Mouse (Mus musculus): ENCODE measurements around the gene Slc25a33. TPM values are rescaled to one million over a fixed set of nuclear protein-coding genes. Genes with fewer than 3 reads are reported as not detected.

Slc25a33 gene
- total RNA-seq, 2 experiments from 2014 or later, result 31.4 to 34.2 TPM

DNA sequence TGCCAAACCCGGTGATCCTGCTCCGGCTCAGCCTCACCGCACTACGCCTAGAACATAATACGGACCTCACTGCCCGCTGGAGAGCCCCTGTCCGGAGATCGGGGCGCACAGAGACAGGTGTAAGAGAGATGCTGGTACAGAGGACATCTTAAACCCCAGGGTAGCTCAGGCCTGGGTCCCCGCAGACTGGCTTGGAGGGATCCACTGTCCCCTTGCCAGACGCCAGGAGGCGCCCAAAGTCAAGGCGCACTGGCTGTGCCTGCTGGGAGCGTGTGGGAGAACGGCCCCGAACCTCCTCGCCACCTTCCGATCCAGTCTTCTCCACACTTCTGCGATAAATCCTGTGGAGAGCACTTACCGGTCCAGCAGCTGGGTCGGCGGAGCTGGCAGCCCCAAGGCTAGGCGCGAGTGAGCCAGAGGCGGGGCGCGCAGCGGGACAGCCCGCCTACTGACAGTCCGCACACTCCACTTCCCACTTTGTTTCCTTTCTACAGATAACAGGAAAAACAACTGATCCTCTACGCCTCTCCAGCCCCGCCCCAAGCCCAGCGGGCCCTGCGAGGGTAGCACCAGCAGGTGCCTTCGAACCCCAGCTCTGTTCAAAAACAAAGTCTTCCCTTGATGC lies 75.8 kb downstream of the Slc25a33 start:
- peak in 1 of 2 experiments; percentile 41 for DNase-seq (ENCODE audit: low spot score in 2 of 2)

DNA sequence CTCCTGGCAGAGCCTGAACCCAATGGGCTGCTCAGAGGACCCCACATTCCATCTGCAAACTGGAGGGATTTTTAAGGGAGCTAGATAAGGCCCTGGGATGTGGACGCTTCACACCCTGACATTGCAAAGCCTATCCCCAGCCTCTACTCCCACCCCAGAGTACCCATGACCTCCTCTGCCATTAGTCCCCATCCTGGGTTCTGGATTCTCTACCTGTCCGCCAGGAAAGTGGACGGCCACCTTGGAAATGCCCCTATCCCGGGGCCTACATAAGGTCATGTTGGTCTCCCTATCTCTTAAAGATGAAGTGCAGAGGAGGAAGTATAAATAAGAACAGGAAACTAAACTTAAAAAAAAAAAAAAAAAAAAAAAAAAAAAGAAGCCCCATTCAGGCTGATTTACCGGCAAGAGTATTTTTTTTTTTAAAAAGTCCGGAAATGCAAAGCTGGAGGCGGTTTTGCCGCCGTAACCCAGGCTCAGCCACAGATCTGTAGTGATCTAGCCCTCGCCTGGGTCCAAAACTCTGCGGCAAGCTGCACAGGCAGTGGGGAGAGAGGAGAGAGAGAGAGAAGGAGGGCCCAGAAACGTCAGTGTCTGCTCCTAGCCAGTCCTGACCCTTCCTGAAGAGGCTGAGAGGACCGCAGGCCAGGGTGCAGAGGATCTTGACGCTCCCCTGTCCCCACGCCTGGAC lies 76.4 kb downstream of the Slc25a33 start:
- DNase-seq (ENCODE audit: low spot score in 2 of 2), result no peak

DNA sequence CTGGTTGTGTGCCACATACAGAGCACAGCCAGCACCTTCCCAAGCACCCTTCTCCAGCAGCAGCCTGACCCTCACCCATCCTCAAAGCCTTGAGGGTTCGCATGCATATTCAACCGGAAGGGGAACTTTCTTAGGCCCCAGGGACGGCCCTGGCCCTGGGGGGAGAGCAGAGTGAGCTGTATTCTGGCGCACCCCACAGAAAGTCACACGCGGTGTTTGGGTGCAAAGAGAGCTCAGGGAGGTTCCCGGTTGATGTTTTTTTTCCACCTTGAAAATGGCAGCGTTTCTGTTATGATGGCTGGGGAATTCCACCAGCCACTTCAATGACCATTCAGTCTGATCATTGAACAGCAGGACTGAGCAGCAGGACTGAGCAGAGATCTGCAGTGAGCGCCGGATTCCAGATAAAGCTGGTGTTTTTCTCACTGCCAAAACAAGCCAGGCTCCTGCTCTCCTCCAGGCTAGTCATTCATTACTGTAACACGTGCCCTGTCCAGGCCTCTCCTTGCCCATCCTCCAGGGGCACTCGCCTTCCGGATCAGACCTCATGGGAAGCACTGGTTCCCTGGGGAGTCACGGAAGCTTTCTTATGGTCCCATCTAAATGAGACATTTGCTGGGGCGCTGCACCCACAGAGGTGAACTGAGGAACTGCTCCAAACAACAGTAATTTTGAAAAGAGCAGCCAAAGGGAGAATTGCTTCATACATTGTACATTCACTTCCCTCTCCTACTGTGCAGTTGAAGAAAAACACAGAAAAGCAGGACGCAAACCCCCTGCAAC lies 77.7 kb downstream of the Slc25a33 start:
- no peak for DNase-seq (ENCODE audit: low spot score in 2 of 2)

Small RNA genes lying within 50 kb of the gene (microRNA-seq; reads per million reads assigned to microRNA genes)
- 0 reads per million in 2 experiments for gene Gm47301

Other genes with a start within 250 kb of the Slc25a33 start
- gene Clstn1, start 187.8 kb downstream of the Slc25a33 start, total RNA-seq (2021), result 100 to 1,000 TPM; 839 to 867 TPM
- 10 to 100 TPM; 21.4 to 26.3 TPM for gene Pik3cd, start 71.7 kb downstream of the Slc25a33 start, total RNA-seq (2021)
- 10 to 100 TPM; 68.1 to 73.2 TPM for gene Tmem201, start 36.2 kb downstream of the Slc25a33 start, total RNA-seq (2021)
- gene Spsb1, start 180.8 kb upstream of the Slc25a33 start, total RNA-seq (2021), result 10 to 100 TPM; 27.2 to 36.3 TPM
- 10 to 100 TPM; 10.2 to 10.6 TPM for gene H6pd, start 234.7 kb upstream of the Slc25a33 start, total RNA-seq (2021)

Measured in layer of hippocampus, adult 18-20 months (tissue).